Mouse (Mus musculus) inflammation-experienced regulatory T-cells, adult 6 months (primary cell): Measurements from ENCODE around the gene Olfr522. TPM values are rescaled to one million over a fixed set of nuclear protein-coding genes. Genes with fewer than 3 reads are reported as not detected.
"Not testable (repeated sequence)": the region's sequence is repeated elsewhere in the genome, so short reads cannot be mapped to it uniquely, and the experiment has no call there.

Experiments used
- ATAC-seq: one replicate; pipeline ENCODE4 v1.8.0; 2017
- polyA plus RNA-seq, 3 experiments: library from polyadenylated mRNA; unstranded; fragments of 100-300 nt; shearing (Covaris generic); gene quantifications; one replicate each; pipeline ENCODE4 v1.2.1; 2017

Olfr522 gene
- polyA plus RNA-seq, 3 experiments from 2014 or later = 0.07 TPM; not detected in 2

DNA sequence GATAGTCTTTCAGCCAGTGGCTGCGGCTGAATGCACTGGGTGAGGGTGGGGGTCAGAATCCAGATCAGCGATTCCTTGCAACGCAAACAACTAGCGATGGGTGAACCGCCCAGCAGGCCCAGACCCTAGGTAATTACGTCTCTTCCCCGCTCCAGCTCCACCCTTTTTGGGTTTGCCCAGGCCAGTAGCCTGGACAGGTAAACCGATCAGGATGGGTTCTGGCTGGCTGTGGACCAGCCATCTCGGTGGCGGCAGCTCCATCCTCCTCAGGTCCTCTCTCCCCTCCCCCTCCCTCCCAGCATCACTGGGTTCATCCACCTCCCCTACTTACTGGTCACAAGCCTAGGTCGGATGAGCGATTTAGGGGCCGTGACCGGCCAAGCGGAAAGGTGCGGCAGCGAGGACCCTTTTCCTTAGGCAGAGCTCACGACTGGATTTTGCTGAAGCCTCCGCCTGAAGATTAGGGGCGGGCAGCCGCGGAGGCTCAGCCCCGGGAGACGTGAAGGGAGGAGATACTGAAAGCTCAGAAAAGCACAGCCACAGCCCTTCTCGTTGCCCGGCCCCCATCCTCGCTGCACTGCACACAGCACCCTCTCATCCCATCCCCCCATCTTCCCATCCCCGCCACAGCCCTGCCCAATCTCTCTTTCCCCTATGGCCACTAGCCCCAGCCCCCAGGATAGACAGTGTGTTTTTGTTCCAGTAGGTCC, 10.2 kb downstream of the Olfr522 start, which contains the start of gene Sprn:
Gene Sprn, minus strand, starts transcription at position 660 of the 710 bp plus-strand sequence.
- no peak for ATAC-seq

GRCm38 (mm10) chr7:140153829-140154217, 10.7 kb downstream of the Olfr522 start:
- no peak for ATAC-seq

GRCm38 (mm10) chr7:140153383-140153782, 11.2 kb downstream of the Olfr522 start:
- no peak for ATAC-seq

DNA sequence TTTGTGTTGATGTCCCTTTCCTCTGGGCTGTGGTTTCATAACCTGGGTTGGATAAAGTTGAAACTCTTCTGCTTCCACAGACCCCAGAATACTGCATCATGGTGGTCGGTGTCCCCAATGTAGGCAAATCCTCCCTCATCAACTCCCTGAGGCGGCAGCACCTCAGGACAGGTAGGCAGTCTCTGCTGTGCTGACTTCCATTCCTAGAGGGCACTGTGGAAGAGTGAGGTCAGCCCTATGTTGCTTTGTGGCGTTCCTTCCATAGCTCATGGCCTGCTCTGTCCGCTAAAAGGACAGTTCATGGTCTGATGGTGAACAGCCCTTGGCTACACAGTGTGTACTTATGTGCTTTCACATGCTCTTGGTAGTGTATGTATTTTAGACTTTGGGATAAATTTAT, 20.0 kb downstream of the Olfr522 start:
- no peak for ATAC-seq

- ATAC-seq = no peak
These were observed 23.2 kb downstream of the Olfr522 start for GRCm38 (mm10) chr7:140141350-140141749.

GRCm38 (mm10) chr7:140138021-140138310, 26.6 kb downstream of the Olfr522 start:
- no peak for ATAC-seq

DNA sequence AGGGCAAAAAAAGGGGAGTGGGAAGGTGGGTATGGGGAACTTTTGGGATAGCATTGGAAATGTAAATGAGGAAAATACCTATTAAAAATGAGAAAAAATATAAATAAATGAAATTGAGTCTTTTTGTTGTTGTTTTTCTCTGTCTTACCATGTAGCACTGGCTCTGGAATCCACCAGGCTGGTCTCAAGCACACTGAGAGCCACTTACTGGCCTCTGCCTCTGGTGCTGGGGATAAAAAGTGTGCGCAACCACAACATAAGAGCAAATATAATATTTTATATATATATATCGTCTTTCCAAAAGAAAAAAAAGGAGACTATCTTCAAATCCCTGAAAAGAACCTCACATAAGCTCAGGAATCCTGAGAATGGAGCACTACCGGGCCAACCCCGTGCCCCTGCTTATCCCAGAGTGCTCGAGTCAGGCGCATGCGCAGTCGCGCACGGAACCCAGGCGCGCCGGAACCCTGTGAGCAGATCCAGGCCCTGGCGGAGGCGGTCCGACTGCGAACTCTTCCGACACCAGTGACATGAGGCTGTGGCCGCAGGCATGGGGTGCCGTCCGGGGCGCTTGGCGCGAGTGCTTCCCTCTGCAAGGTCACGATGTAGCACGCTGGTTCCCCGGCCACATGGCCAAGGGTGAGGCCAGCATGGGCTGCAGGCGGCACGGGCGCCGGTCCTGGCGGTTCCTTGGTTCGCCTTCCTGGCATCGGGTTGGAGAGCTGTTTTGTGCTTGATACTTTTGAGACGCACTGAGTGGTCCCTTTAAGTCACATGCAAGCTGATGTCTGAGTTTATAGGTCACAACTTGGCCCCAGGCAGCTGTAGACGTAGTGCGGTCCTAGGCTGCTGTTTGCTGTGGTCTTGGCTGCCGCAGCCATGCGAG, 27.2 kb downstream of the Olfr522 start, which contains the start of gene Mtg1:
Gene Mtg1, plus strand, starts transcription at position 430 of the 886 bp plus-strand sequence.
- ATAC-seq = peak; percentile 90

- ATAC-seq = no peak
These were observed 29.3 kb downstream of the Olfr522 start for GRCm38 (mm10) chr7:140135106-140135770.

GRCm38 (mm10) chr7:140134033-140134432, 30.5 kb downstream of the Olfr522 start:
- not testable (repeated sequence) for ATAC-seq

GRCm38 (mm10) chr7:140132184-140132583, 32.4 kb downstream of the Olfr522 start:
- not testable (repeated sequence) for ATAC-seq

GRCm38 (mm10) chr7:140127911-140128310, 36.7 kb downstream of the Olfr522 start:
- no peak for ATAC-seq

GRCm38 (mm10) chr7:140126934-140127333, 37.6 kb downstream of the Olfr522 start:
- ATAC-seq = no peak

- peak; percentile 4 for ATAC-seq
These were observed 38.6 kb downstream of the Olfr522 start for GRCm38 (mm10) chr7:140126022-140126350.

DNA sequence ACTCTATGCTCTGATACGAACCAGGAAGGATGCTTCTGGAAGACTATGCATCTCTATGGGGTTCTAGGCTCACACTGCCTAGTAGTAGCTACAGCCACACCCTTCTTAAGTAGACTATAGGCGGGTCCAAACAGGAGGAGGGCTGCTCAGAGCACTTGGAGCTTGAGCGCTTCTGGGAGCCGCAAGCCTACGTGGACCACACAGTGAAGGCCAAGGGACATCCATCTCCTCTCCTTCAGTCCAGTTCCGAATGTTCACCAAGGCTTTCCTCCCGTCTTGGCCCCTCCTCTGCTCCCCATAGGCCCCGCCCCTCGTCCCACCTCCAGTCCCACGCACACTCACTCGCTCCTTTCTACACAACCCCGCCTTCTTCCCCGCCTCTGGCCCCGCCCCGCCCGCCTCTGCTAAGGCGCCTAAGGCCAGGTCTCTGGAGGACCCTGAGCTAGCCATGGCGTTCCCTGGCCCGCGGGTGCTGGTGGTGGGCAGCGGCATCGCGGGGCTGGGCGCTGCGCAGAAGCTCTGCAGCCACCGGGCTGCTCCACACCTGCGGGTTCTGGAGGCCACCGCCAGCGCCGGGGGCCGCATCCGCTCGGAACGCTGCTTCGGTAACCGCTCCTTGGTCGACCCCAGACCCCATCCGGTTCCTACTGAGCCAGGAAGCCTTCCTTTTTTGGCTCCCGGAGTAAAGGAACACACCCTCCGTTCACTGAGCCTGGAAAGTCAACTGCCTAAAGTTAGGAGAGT, 39.1 kb downstream of the Olfr522 start:
- peak; percentile 89 for ATAC-seq

- ATAC-seq = no peak
These were observed 40.2 kb downstream of the Olfr522 start for GRCm38 (mm10) chr7:140124382-140124781.

- ATAC-seq = no peak
These were observed 41.8 kb downstream of the Olfr522 start for GRCm38 (mm10) chr7:140122765-140123164.

DNA sequence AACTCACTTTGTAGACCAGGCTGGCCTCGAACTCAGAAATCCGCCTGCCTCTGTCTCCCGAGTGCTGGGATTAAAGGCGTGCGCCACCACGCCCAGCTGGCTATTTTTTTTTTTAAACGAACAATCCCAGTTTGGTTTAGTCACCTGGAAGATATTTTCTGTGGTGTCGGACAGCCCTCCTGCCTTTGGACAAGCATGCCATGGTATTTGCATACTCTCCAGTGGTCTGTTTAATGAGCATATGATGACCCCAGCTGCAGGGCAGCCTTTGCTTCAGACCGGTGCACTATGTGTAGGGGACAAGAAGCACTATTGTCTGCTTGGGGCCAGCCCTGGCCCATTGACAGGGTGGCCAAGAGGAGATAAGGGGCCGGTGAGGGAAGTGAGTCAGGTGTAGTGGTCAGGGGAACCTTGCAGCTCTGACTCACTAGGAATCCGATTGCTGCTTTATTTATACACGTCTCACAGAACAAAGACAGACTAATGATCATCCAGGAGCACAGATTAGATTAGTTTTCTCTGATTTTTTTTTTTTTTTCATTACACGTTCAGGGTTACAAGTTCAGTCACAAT, 43.1 kb downstream of the Olfr522 start:
- ATAC-seq = no peak

DNA sequence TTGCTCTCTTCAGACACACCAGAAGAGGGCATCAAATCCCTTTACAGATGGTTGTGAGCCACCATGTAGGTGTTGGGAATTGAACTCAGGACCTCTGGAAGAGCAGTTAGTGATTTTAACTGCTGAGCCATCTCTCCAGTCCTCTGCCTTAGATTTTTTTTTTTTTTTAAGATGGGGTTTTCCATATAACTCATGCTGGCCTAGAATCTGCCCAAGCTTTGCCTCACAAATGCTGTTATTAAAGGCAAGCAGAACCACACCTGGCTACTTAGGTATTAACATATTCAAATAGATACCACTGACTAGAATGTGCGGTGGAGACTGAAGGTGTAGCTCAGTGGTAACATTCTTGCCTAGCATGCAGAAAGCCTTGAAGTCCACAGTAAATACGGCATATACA, 44.1 kb downstream of the Olfr522 start:
- no peak for ATAC-seq

- peak; percentile 99 for ATAC-seq
These were observed 48.1 kb downstream of the Olfr522 start, which contains the start of gene Echs1 for GRCm38 (mm10) chr7:140116329-140117054. Gene Echs1 (minus strand): TSS chr7:140116476.

DNA sequence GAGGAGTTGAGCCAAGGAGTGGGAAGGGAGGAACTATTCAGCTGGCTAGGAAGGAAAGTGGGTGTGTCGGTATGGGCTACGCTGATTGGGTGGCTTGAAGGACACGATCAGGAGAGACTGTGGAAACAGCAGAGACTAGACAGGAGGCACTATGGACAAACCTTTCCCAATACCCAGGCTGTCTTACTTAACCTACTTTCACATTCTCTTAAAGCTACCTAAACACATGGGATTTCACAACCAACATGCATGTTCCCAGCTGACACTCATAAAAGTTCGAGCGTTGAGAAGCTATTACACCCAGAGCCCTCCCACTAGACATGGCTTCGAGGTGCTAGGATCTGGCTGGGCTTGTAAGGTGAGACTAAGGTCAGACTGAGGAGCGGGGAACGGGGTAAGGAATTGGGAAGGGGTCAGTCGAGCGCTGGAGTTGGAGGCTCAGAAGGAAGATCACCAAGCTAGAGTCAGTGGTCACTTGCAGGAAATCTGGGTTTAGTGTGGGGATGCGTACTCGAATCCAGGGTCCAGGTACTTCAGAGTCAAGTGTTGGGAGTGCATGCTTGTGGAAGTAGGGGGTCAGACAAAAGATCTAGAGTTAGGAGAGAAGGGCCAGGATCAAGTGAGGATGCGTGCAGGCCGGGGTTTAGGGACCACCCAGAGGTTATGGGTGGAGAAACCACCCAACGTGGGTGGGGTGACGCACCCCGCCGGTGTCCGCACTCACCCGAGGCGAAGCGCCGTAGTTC, 48.8 kb downstream of the Olfr522 start, which contains the start of gene Paox:
Gene Paox, plus strand, starts transcription at position 217 of the 746 bp plus-strand sequence.
- peak; percentile 14 for ATAC-seq

- no peak for ATAC-seq
These were observed 52.6 kb downstream of the Olfr522 start for GRCm38 (mm10) chr7:140111943-140112342.
